Mouse (Mus musculus) adrenal gland, postnatal 14 days (tissue): Measurements from ENCODE around the gene Il21r. TPM values are rescaled to one million over a fixed set of nuclear protein-coding genes. Genes with fewer than 3 reads are reported as not detected.

ENCODE experiments used
- DNase-seq: peaks from one replicate; pipeline ENCODE4 v3.0.0; 2021; ENCODE audit warnings: mixed read lengths
- total RNA-seq: library from RNA; stranded (reverse); gene quantifications from 2 replicates; pipeline ENCODE4 v1.2.3, GENCODE M21; 2021

Gene Il21r
- total RNA-seq, 1 experiment from 2014 or later: 0.63 TPM

- DNase-seq: no peak
These were observed 2.0 kb upstream of the Il21r start for GRCm38 (mm10) chr7:125601280-125601670.

GRCm38 (mm10) chr7:125601821-125602448 is 1.3 kb upstream of the Il21r start:
- no peak for DNase-seq

DNA sequence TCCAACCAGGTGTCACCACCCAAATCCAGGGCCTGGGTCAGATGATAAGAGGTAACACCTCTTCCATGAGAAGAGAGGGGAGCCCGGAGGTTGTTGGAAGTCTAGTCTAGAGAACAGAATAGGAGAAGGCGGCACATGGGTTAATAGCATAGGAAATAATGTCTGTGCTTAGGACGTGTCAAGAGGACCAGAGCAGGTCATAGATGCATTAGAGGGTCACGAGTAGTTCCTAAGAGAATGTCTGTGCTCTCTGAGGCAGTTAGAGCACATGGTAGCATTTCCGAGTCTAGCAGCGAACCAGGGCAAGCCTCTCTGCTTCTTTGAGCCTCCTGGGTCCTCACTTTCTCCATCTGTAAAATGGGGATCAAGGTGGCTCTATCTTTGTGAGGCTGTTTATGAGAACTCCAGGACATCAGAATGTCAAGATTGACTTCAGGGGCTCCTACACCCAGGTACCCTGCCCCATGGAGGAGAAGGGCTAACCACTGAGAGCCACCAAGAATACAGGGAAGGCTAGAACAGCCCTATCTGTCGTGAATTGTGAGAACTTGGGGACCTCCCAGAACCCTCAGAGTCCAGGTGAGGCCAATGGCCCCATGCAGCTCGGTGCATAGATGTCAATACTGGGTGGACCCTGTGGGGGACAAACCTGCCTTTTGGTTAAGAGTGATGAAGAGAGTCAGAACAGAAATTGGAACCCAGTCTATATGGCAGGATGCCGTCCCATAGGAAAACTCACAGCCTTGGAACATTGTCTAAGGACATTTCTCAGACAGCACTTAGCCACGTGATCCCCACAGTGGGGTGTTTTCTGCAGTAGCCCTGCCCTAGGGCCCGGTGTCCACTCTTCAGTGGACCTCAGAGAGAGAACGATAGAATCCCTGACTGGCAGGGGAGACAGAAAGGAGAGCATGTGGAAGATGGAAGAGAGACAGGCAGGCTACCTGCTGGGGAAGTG is 1.4 kb downstream of the Il21r start:
- no peak for DNase-seq

DNA sequence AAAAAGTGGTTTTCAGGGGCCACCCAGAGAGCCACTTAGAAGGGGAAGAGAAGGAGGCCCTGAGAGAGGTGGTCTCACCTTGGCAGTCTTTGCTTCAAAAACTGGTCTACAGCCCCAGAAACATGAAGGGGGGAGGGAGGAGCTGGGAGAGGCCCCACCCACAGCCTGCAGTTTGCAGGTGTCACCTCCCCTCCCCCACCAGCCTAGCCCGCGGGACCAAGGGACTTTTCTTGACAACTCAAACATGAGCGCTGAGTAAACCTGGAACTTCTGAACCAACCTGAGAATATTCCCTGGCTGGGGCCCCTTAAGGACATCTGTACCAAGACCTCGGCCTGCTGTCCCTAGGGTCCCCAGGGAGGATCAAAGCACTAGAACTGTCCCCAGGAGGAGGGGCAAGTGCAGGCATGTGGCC is 2.5 kb downstream of the Il21r start:
- DNase-seq: peak; percentile 29

- DNase-seq: no peak
These were observed 3.3 kb downstream of the Il21r start for GRCm38 (mm10) chr7:125606265-125607164.

- no peak for DNase-seq
These were observed 4.4 kb downstream of the Il21r start for GRCm38 (mm10) chr7:125607384-125608182.

- DNase-seq: no peak
These were observed 5.0 kb downstream of the Il21r start for GRCm38 (mm10) chr7:125608183-125608688.

DNA sequence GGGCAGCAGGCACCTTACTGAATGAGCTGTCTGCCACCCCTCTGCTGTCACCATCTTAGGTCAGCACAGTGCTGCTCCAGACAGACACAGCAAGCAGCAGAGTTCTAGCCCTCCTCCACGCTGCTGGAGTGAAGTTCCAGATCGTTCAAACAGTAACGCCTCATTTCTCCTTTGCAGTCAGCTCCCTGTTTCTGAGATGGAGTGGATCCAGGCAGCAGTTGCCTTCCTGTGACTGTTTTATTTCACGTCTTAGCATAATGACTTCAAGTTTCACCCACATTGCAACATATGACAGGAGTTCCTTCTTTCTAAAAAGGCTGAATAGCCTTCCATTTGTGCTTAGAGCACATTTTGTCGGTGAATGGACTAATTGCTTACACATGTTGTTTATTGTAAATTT is 10.3 kb downstream of the Il21r start:
- DNase-seq: no peak

- DNase-seq: no peak
These were observed 12.2 kb downstream of the Il21r start for GRCm38 (mm10) chr7:125615453-125615852.

GRCm38 (mm10) chr7:125618016-125618415 is 14.8 kb downstream of the Il21r start:
- no peak for DNase-seq

DNA sequence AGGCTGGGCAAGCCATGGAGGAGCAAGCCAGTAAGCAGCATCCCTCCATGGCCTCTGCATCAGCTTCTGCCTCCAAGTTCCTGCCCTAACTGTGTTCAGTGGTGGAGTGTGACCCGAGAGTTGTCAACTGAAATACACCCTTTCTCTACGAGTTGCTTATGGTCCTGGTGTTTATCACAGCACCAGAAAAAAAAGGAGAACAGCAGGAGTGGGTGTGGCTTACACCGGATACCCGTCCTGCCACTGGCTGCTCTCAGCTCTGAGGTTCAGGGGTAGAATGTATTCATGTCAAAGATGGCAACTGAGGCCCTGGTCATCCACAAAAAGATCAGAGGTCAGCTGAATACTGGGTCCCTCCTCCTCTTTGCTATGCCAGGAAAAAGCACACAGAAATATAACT is 16.8 kb downstream of the Il21r start:
- DNase-seq: no peak

DNA sequence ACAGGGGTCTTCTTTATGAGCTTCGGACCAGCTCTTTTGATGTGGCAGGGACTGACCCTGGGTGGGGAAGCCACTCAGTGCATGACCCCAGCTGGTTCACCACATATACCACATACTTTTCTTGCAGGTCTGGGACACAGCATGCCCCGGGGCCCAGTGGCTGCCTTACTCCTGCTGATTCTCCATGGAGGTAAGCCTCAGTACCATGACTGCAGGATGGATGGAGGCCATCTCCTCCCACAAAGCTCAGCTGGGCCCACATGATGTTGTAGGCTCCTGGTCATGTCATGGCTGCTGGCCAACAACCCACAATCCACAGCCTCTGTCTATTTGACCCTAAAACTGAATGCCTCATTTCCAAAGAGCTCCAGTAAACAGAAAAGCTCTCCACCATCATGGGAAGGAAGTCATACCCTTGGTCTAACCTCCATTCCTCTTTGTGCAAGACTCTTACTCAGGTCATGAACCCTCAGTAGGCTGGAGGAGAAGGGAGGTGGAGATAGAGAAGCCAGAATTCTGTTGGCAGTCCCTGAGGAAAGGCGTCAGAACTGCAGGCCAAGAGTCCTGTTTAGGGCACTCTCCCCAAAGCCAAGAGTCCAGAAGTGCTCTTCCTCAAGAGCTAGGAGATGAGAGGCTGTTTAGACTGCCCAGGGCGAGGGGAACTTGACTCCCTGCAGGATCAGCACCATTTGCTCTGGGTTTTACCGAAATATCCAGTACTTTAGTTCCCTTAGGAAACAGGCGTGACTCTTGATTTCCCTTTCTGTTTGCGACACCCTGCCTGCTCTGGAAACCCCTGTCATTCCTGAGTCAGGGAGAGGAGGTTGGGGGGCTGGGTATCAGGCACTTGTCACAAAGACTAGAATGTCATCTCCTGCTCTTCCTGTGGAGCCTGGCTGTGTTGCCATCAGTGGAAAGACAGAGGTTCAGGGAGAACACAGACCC is 19.8 kb downstream of the Il21r start:
- DNase-seq: no peak

DNA sequence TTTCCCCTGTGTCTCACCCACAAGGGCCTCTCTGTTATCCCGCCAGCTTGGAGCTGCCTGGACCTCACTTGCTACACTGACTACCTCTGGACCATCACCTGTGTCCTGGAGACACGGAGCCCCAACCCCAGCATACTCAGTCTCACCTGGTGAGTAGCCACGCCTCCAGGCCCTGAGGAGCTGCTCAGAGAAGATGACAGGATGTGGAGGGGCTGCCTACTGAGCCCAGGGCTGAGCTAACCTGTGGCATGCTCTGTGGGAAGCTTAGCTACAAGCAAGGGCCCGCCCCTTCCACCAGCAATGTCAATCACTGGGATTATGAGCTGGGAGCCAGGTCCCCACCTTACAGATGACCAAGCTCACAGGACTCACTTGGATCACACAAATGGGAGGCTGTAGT is 22.0 kb downstream of the Il21r start:
- DNase-seq: no peak

GRCm38 (mm10) chr7:125625829-125626228 is 22.6 kb downstream of the Il21r start:
- no peak for DNase-seq

GRCm38 (mm10) chr7:125630317-125630716 is 27.1 kb downstream of the Il21r start:
- peak; percentile 37 for DNase-seq

- no peak for DNase-seq
These were observed 27.8 kb downstream of the Il21r start for GRCm38 (mm10) chr7:125630989-125631388.

GRCm38 (mm10) chr7:125637220-125638140 is 34.3 kb downstream of the Il21r start:
- no peak for DNase-seq

DNA sequence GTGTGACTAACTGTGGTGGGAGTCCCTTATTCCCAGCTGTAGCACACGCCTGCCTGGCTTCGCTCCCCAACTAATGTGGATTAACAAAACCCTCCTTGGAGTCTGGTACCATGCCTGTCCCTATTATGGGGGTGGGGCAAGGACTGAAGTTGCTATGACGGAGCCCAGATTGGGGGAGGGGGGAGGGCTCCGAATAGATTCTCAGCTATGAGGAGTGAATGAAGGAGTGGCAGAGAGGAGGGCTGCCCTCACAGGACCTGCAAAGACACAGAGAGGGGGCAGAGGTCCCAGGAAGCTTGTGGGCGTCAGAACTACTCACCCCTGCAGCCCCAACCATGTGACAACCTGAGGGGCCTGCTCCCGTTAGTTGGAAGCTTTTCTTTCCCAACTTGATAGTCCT is 35.1 kb downstream of the Il21r start:
- no peak for DNase-seq

DNA sequence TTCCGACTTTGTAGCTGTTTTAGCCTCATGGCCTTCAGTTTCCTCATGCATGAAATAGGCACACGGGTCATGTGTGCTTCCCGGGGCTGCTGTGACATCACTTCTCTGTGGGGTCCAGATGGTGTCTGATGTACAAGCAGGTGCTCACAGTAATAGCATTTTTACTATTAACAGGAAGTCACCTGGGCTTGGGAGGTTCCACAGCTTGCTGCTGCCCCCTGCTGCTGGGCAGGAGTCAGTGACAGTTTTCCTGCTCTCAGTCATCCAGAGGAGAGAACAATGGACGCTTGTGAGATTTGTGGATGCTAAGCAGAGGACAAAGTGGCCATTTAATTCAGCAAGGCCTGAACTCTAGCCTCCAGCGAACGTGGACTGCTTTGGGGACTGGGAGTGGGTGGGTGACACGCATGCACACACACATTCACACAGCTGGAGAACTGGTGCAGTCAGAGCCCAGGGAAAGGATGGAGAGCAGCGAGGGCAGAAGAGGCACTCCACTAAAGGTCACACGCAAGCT is 35.7 kb downstream of the Il21r start:
- DNase-seq: peak; percentile 78
